Mouse (Mus musculus) thymus, adult 2 months (tissue): Measurements from ENCODE around the gene Gm3286. TPM values are rescaled to one million over a fixed set of nuclear protein-coding genes. Genes with fewer than 3 reads are reported as not detected.
"Not testable (repeated sequence)": the region's sequence is repeated elsewhere in the genome, so short reads cannot be mapped to it uniquely, and the experiment has no call there.

Experiments used
- DNase-seq: peaks from one replicate; pipeline ENCODE4 v3.0.0; 2021
- H3K27ac ChIP-seq: fragments of 200-500 bp; 2 replicates; pipeline ENCODE4 v1.5.1; 2012; ENCODE audit warnings: low read length, control low read depth; ENCODE audit not compliant: control insufficient read depth, insufficient read depth
- H3K27me3 ChIP-seq: fragments of 200-500 bp; 2 replicates; pipeline ENCODE4 v1.6.1; 2012; ENCODE audit warnings: mild to moderate bottlenecking, low read length, moderate library complexity, mixed read lengths; ENCODE audit not compliant: control insufficient read depth, insufficient read depth
- H3K36me3 ChIP-seq: fragments of 200-500 bp; 2 replicates; pipeline ENCODE4 v1.6.1; 2012; ENCODE audit warnings: mild to moderate bottlenecking, low read length, moderate library complexity; ENCODE audit not compliant: control insufficient read depth, insufficient read depth
- H3K4me1 ChIP-seq: fragments of 200-500 bp; replicated peaks from 2 replicates; pipeline ENCODE4 v1.6.1; 2012; ENCODE audit warnings: low read length; ENCODE audit not compliant: control insufficient read depth, insufficient read depth
- H3K4me3 ChIP-seq: fragments of 200-500 bp; 2 replicates; pipeline ENCODE4 v1.5.1; 2012; ENCODE audit warnings: mild to moderate bottlenecking, low read length, control low read depth, moderate library complexity; ENCODE audit not compliant: control insufficient read depth, insufficient read depth
- polyA plus RNA-seq: library from polyadenylated mRNA; depleted of rRNA; stranded (reverse); fragments of >200 nt; gene quantifications from 2 replicates; pipeline ENCODE4 v1.2.3, GENCODE M21; 2012; rRNA removed

Gene Gm3286
- not detected in 2 replicates for polyA plus RNA-seq

GRCm38 (mm10) chr5:95510458-95510857 lies at the start of gene Gm3286:
Gene Gm3286 (plus strand): TSS chr5:95510758.
- H3K4me1 ChIP-seq = not testable (repeated sequence)

More at GRCm38 (mm10) chr5:95510458-95510857, at the start of gene Gm3286:
- not testable (repeated sequence) for H3K27ac ChIP-seq, H3K36me3 ChIP-seq, H3K27me3 ChIP-seq, DNase-seq, H3K4me3 ChIP-seq

Other genes starting within 250 kb of the Gm3286 start
- not detected in 2 replicates for gene Gm10424, start 238.0 kb upstream of the Gm3286 start, polyA plus RNA-seq
- gene Gm3259, start 204.8 kb upstream of the Gm3286 start, polyA plus RNA-seq = not detected in 2 replicates
- not detected in 2 replicates for gene D5Ertd577e, start 54.0 kb upstream of the Gm3286 start, polyA plus RNA-seq
- 0.09 TPM in 1 of 2 replicates, not detected in the other for gene Gm7971, start 84.1 kb downstream of the Gm3286 start, polyA plus RNA-seq
- 0.05 TPM in 1 of 2 replicates, not detected in the other for gene Gm7978, start 225.4 kb downstream of the Gm3286 start, polyA plus RNA-seq
- not detected in 2 replicates for gene Gm7982, start 231.3 kb downstream of the Gm3286 start, polyA plus RNA-seq